Mouse (Mus musculus) urinary bladder, postnatal 4 days (tissue): ENCODE data around the gene Brca1.
"Not testable (repeated sequence)": the region's sequence is repeated elsewhere in the genome, so short reads cannot be mapped to it uniquely, and the experiment has no call there.

Source experiments
- DNase-seq, 2 experiments: peaks; one replicate each; pipeline ENCODE4 v3.0.0; 2021 to 2022; ENCODE audit warnings: low spot score in 2 of 2

The Brca1 gene

DNA sequence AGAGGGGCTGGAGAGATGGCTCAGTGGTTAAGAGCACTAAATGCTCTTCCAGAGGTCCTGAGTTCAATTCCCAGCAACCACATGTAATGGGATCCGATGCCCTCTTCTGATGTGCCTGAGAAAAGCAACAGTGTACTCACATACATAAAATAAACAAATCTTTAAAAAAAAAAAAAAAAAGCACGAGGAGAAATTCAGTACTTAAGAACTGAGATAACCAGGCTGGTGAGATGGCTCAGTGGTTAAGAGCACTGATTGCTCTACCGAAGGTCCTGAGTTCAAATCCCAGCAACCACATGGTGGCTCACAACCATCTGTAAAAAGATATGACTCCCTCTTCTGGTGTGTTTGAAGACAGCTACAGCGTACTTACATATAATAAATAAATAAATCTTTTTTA is 102.2 kb downstream of the Brca1 start:
- not testable (repeated sequence) for DNase-seq

DNA sequence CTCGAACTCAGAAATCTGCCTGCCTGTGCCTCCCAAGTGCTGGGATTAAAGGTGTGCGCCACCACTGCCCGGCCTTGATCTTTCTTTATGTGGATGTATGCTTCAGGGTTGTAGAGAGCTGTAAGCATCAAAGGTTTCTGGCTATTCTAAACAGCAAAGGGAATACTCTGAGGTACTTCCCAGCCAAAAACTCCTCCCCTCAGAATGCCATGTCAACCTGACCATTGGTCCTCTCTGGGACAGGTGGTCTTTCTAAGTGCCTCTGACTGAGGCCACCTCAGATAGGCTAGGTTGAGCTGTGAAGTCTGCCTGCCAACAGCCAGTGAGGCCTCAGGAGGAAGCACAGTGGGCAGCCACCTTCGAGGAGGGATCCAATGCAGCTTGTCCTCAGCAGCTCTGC is 102.9 kb downstream of the Brca1 start:
- no peak for DNase-seq

DNA sequence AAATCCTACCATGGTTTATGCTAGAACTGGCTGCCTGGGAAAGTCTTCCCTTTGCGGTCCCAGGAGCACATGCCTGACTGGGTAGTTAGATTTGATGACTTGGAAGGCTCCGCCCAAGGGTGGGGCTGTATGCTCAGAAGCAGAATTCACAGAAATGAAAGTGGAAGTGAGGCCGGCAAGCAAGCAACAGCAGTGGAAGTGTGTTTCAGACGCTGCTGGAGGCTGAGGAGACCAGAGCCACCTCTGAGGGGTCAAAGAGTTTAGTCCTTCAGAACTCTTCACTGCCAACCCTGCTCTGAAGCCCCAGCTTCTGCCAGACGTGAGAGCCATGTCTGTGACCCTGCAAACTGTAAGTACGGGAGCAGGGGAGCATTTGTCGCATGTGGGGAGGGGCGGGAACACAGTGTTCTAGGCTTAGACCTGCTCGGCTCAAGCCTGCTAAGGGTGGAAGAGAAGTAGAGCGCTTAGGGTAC is 103.4 kb downstream of the Brca1 start, which contains the start of gene Ifi35:
Gene Ifi35 (plus strand): TSS at position 134 of the 473 bp plus-strand sequence.
- DNase-seq = peak in 1 of 2 experiments; percentile 61

DNA sequence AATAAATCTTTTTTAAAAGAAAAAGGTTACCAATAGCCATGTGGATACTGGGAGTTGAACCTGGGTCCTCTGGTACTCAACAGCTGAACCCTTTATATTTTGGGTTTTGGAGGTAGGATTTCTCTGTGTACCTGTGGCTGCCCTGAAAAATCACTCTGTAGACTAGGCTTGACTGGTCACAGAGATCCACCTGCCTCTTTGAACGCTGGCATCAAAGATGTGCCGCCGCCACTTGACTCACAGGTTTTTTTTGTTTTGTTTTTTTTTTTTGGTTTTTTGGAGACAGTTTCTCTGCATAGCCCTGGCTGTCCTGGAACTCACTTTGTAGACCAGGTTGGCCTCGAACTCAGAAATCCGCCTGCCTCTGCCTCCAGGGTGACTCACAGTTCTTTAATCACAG is 104.0 kb downstream of the Brca1 start:
- no peak for DNase-seq

DNA sequence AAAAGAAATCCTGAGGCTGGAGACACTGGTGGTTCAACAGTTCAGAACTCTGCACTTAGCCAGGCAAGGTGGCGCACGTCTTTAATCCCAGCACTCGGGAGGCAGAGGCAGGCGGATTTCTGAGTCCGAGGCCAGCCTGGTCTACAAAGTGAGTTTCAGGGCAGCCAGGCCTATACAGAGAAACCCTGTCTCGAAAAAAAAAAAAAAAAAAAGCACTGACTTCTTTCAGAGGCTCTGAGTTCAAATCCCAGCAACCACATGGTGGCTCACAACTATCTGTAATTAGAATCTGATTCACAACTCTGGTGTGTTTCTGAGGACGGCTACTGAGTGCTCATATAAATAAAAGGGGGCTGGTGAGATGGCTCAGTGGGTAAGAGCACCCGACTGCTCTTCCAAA is 104.9 kb downstream of the Brca1 start:
- DNase-seq = not testable (repeated sequence)

DNA sequence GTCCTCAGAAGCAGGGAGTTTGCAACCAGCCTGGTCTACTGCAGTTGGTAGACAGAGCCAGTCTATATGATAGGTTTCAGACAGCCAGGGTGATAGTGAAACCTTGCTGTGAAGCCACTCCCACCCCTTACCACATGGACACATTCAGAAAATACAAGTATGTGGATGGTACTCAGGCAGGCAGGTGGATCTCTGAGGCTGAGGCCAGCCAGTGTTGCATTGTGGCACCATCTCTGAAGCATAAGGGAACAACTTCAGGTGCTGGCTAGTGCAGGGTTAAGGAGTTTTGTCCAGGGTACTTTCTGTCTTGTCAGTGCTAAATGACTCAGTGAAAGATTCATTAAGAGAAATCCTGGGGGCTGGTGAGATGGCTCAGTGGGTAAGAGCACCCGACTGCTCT is 105.4 kb downstream of the Brca1 start:
- no peak for DNase-seq

DNA sequence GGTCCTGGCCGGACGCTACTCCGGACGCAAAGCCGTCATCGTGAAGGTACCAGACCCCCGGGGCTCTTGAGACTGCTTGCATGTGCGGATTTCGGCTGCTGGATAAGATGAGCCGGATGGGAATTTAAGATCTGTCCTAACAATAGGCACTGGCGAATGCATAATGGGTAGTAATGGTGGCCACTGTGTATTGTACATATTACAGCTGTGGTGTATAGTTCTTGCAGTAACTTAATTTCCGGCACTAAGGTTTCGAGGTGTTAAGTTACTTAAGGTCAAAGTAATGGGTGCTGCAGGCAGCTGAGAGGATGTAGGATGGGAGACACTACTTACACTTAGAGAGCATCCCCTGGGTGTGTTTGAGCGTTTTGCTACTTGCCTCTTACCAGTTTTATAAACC is 109.0 kb downstream of the Brca1 start:
- DNase-seq = no peak

DNA sequence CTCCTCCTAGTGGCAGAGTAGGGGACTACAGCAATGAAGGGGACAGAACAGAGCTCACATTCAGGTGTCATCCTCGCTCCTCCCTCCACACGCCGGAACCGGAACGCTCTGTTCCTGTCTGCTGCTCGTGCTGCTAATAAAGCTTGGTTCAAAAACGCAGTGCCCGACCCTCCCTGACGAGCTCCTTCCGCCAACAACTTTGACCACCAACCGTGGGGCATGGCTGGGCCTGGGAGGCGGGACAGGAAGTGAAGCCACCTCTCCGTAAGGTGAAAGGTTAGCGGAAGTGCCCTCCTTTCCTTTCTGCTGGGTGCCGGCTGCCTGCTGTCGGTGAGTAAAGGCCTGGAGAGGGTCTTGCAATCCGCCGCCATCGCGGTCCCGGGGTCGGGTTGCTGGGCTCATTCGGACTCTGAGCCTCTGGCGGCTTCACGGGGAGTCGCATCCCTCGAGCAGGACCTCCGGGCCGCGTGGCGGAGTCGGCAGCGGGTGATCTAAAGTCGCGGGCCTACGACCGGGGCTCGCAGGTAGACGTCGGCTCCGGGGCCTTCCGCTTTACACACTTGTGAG is 109.5 kb downstream of the Brca1 start, which contains the start of gene Rpl27:
Gene Rpl27 (plus strand): TSS at position 172 of the 567 bp plus-strand sequence.
- DNase-seq = peak; percentile 95 to 98

DNA sequence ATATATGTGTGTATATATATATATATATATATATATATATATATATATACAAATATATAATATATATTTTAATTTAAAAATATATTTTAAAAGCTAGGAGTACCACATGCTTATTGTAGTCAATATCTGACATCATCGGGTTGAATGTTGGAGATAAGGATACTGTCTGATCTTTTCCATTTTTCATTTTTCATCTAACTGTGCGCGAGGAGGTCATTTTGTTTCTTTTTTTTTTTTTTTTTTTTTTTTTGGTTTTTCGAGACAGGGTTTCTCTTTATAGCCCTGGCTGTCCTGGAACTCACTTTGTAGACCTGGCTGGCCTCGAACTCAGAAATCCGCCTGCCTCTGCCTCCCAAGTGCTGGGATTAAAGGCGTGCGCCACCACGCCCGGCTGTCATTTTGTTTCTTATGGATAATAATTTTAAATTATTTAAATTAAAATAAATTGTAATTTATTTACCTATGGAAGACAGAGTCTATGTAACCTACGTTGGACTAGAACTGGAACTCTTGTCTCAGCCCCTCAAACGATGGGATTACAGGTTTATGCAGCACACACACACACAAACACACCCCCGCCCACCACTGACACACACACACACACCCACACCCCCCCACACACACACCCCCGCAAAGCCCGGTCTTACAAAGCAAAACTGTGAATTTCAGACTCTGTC is 110.2 kb downstream of the Brca1 start:
- DNase-seq = not testable (repeated sequence)
